Mouse (Mus musculus) forebrain, embryonic 16.5 days (tissue): ENCODE data around the gene Arf6. TPM values are rescaled to one million over a fixed set of nuclear protein-coding genes. Genes with fewer than 3 reads are reported as not detected.

Source experiments
- ATAC-seq: fragments of 200-750 bp; cut with Nextera tagmentation; 2 replicates; pipeline ENCODE4 v1.8.0; 2017; ENCODE audit warnings: mild to moderate bottlenecking, moderate library complexity
- H3K27ac ChIP-seq: fragments of 300-500 bp; sonication (generic); 2 replicates; pipeline ENCODE4 v1.5.1; 2014; ENCODE audit warnings: low read length, control low read depth
- H3K27me3 ChIP-seq: fragments of 300-500 bp; sonication (generic); replicated peaks from 2 replicates; pipeline ENCODE4 v1.6.1; 2014; ENCODE audit warnings: low read length; ENCODE audit not compliant: control insufficient read depth, insufficient read depth
- H3K36me3 ChIP-seq: fragments of 300-500 bp; sonication (generic); 2 replicates; pipeline ENCODE4 v1.6.1; 2014; ENCODE audit not compliant: control insufficient read depth, insufficient read depth
- H3K4me1 ChIP-seq: fragments of 300-500 bp; sonication (generic); replicated peaks from 2 replicates; pipeline ENCODE4 v1.6.1; 2014; ENCODE audit warnings: low read length; ENCODE audit not compliant: control insufficient read depth, insufficient read depth
- H3K4me2 ChIP-seq: fragments of 300-500 bp; sonication (generic); 2 replicates; pipeline ENCODE4 v1.6.1; 2014; ENCODE audit warnings: mild to moderate bottlenecking, low read length, control low read depth
- H3K4me3 ChIP-seq: fragments of 300-500 bp; sonication (generic); replicated peaks from 2 replicates; pipeline ENCODE4 v1.5.1; 2014; ENCODE audit warnings: mild to moderate bottlenecking, low read length, control low read depth
- H3K9ac ChIP-seq: fragments of 300-500 bp; sonication (generic); replicated peaks from 2 replicates; pipeline ENCODE4 v1.6.1; 2014; ENCODE audit warnings: low read depth, low read length, control low read depth
- H3K9me3 ChIP-seq: fragments of 300-500 bp; sonication (generic); 2 replicates; pipeline ENCODE4 v1.6.1; 2016; ENCODE audit warnings: low read length; ENCODE audit not compliant: control insufficient read depth
- WGBS: fragments of 180-500 bp; shearing (Covaris S2); extraction: QIAGEN DNeasy Blood & Tissue Kit; methylation state at CpG from one replicate; pipeline ENCODE4 v1.1.7; 2014; 5-methylcytosine and 5-hydroxymethylcytosine counted together
- polyA plus RNA-seq: library from polyadenylated mRNA; unstranded; fragments of >200 nt; fragmentation: Nextera tagmentation; extraction: Ambion mirVana; gene quantifications from 2 replicates; pipeline ENCODE4 v1.2.1, GENCODE M21; 2015

Arf6 gene
- polyA plus RNA-seq, 1 experiment from 2014 or later: 22.2 TPM

DNA sequence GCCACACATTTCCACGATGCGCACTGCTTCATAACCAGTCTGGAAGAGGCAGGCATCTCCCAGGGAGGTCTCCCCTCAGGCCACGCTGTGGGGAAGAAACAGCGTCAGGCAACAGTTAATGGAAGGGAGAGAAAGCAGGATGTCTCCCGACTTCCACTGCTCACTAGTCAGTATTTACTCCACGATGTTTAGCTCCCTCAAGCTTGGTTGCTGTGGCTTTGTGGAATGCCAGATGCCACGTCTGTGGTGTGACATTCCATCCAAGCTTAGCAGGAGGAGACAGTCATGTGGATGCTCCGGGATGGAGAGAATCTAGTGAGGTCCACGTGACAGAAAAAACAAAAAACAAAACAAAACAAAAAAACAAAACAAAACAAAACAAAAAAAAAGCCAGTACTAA, 30.1 kb downstream of the Arf6 start:
- Histone ChIP-seq H3K4me3 (no peak overlapping the region), H3K9ac (no peak overlapping the region), H3K27me3 (no peaks in the 10 kb centered on the region), H3K27ac (no peak overlapping the region), H3K36me3 (no peaks in the 10 kb centered on the region), H3K4me1 (0 out of 2 replicates have a peak, but pooled peaks cover 4% of the 10 kb centered on the region), H3K4me2 (no peak overlapping the region), H3K9me3 (no peaks in the 10 kb centered on the region)
- no peak for ATAC-seq
- WGBS: 64% methylated on average over 9 of the region's 9 CpGs

DNA sequence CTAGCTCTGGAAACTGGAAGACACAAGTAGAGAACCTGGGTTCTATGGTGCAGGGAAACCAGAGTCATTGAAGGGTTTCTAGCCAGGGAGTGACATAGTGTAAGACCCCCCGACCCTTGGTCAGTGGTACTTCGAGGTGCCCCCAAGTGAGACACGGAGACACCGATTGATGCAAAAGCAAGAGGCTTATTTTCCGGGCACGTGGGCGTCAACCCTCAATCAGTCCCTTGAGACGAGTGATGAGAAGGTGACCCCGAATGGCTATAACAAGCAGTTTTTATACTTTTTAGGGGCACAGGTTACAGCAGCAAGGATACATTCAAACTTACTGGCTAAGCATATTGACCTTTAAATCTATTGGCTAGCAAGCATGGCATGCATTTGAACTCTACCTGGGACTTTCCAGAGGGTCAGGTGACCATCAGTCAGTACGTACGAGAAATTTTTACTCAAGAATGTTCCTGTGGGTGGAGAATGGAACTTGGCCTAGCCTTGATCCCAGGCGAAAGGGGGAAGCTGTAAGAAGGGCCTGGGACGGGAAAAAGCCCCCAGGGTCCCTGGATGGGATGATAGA, 30.7 kb downstream of the Arf6 start:
- Histone ChIP-seq H3K27me3 (no peaks in the 10 kb centered on the region), H3K4me3 (no peak overlapping the region), H3K9ac (no peak overlapping the region), H3K27ac (no peak overlapping the region), H3K4me2 (no peak overlapping the region), H3K4me1 (0 out of 2 replicates have a peak, but pooled peaks cover 4% of the 10 kb centered on the region), H3K36me3 (no peaks in the 10 kb centered on the region), H3K9me3 (no peaks in the 10 kb centered on the region)
- no peak for ATAC-seq
- WGBS: 89% methylated on average over 13 of the region's 13 CpGs

DNA sequence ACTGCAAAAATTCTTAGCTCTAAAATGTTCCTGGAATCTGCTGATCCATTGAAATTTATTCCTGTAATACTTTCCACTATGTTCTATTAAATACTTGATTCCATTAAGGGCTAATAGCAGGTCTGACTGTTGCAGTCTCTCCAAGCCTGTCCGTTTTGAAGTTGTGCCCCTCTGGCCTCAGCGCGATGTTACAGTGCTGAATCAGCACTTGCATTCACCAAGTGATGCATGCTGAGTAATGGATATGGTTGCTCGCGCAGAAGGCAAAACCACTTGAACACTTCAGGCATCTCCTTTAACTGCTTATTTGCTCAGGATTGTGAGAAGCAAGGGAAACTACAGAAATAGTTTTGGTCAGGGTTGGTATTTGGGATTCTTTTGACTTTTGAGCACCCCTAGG, 38.8 kb downstream of the Arf6 start:
- H3K4me1 ChIP-seq: no peaks in the 10 kb centered on the region
- H3K4me2 ChIP-seq: no peak overlapping the region
- no peaks in the 10 kb centered on the region for H3K27me3 ChIP-seq
- no peak overlapping the region for H3K27ac ChIP-seq
- no peaks in the 10 kb centered on the region for H3K9me3 ChIP-seq
- 80% methylated on average over 5 of the region's 5 CpGs for WGBS
- H3K4me3 ChIP-seq: no peak overlapping the region
- no peak overlapping the region for H3K9ac ChIP-seq
- H3K36me3 ChIP-seq: no peaks in the 10 kb centered on the region
- ATAC-seq: no peak

DNA sequence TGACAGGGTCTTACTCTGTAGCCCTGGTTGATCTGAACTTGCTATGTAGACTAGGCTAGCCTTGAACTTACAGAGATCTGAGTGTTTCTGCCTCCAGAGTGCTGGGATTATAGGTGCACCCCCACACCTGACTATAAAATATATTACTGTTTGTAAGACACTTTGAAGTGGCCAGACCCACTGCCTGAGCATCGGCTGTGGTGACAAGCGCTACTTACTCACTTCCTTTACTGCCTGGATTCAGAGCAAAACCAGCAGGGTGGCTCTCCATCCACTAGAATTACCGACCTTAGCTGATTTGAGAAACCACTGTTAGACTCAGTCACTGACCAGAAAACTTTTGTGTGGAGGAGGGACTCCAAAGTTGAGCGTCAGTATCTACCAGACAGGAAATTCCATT, 40.0 kb downstream of the Arf6 start:
- no peaks in the 10 kb centered on the region for H3K9me3 ChIP-seq
- H3K9ac ChIP-seq: no peak overlapping the region
- H3K36me3 ChIP-seq: no peaks in the 10 kb centered on the region
- 71% methylated on average over 4 of the region's 4 CpGs for WGBS
- no peaks in the 10 kb centered on the region for H3K4me1 ChIP-seq
- ATAC-seq: no peak
- H3K4me2 ChIP-seq: no peak overlapping the region
- H3K27ac ChIP-seq: no peak overlapping the region
- H3K4me3 ChIP-seq: no peak overlapping the region
- no peaks in the 10 kb centered on the region for H3K27me3 ChIP-seq

DNA sequence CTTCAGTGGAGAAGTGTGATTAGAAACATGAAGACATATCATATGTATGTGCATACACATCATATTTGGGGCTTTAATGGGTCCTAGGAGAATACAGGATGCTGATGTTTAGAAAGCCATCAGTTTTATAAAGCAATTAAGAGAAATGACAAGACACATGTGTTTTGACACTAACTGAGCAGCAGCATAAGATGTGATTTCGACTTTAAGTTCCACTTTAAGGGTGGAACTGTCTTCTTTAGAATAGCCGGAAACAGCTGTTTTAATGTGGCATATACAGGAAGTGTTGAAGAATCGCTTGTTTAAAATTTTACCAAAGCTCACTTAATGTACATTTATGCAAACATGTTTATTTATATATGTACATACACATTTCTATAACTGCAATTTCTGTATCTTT, 41.4 kb downstream of the Arf6 start:
- Histone ChIP-seq H3K4me2 (no peak overlapping the region), H3K4me1 (0 out of 2 replicates have a peak, but pooled peaks cover 2% of the 10 kb centered on the region), H3K9me3 (no peaks in the 10 kb centered on the region), H3K27ac (no peak overlapping the region), H3K36me3 (no peaks in the 10 kb centered on the region), H3K27me3 (no peaks in the 10 kb centered on the region), H3K4me3 (no peak overlapping the region), H3K9ac (no peak overlapping the region)
- 83% methylated on average over 3 of the region's 3 CpGs for WGBS
- no peak for ATAC-seq

DNA sequence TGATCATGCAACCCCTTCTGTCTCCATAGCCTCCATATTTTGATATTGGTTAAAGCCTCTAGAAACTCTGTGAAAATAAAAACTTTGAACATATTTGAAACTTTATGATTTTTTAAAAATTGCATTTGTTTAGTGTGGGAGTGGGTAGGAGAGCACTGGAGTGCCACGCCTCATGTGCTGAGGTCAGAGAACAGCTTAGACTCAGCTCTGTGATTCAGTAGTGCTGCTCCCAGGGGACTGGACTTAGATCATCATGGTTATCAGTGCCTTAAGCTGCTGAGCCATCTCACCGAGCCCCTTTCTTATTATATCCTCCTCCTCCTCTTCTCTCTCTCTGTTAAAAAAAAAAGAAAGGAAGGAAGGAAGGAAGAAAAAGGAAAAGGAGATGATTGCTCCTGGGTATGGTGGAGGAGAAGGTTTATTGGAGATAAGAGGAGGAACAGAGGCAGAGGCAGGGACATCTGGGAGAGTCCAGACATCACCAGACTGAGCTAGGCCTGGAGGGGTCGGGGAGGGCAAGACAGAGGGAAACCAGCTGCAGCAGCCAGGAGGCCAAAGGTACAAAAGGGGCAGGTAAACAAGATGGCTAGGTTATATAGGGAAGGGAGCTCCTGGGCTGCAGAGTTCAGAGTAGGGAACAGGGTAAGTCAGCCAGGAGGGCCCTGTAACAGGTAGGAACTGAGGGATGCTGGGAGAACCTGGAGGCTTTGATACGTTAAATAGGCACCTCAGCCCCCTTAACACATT, 43.0 kb downstream of the Arf6 start:
- Histone ChIP-seq H3K27me3 (no peaks in the 10 kb centered on the region), H3K4me2 (no peak overlapping the region), H3K36me3 (no peaks in the 10 kb centered on the region), H3K4me1 (0 out of 2 replicates have a peak, but pooled peaks cover 2% of the 10 kb centered on the region), H3K9ac (no peak overlapping the region), H3K27ac (no peak overlapping the region), H3K9me3 (no peaks in the 10 kb centered on the region), H3K4me3 (no peak overlapping the region)
- 74% methylated on average over 4 of the region's 4 CpGs for WGBS
- no peak for ATAC-seq

DNA sequence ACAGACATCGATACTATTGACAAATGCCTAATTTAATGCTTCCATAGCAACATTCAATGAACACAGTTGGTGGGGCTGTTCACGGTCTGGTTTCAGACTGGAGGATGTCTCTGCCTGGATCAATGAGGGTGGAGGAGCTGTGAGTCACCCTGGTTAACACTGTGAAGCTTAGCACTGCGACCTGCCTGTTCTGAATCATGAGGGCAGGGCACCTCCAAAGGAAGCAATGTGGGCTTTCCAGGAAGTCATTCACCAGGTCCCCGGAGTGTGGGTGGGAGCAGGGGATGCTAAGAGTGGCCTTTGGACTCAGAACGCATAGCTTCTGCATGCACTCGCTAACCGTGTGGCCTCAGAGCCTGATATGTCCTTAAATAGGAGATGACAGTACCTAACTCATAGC, 44.8 kb downstream of the Arf6 start:
- Histone ChIP-seq H3K4me3 (no peak overlapping the region), H3K9ac (no peak overlapping the region), H3K36me3 (no peaks in the 10 kb centered on the region), H3K4me1 (0 out of 2 replicates have a peak, but pooled peaks cover 2% of the 10 kb centered on the region), H3K9me3 (no peaks in the 10 kb centered on the region), H3K27ac (no peak overlapping the region), H3K27me3 (no peaks in the 10 kb centered on the region), H3K4me2 (no peak overlapping the region)
- 80% methylated on average over 7 of the region's 7 CpGs for WGBS
- ATAC-seq: no peak

DNA sequence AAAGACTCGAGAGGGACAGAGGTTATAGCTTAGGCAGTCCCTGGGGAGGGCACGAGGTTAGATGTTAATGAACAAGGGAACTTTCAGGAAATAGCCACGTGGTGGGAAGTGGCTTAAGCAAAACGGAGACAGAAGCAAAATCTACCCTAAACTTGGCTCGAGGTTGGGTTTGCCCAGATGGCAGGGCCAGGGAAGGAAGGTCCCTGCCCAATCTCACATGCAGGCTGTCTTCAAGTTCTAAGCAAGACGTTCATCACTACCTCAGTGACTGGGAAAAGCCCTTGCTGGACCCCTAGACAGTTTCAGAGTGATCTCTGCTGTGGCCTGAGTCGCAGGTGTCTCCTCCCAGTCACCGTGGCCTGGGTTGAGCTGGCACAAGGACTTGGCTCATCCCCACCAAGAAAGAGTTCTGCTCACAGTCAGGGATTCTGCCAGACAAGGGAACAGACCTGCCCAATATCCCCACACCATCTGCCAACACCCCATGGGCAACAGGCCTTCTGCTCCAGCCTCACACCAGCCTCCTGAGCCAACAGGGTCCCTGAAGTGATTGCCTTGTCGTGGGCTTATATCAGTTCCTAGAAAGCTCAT, 45.8 kb downstream of the Arf6 start:
- WGBS: 56% methylated on average over 9 of the region's 9 CpGs

DNA sequence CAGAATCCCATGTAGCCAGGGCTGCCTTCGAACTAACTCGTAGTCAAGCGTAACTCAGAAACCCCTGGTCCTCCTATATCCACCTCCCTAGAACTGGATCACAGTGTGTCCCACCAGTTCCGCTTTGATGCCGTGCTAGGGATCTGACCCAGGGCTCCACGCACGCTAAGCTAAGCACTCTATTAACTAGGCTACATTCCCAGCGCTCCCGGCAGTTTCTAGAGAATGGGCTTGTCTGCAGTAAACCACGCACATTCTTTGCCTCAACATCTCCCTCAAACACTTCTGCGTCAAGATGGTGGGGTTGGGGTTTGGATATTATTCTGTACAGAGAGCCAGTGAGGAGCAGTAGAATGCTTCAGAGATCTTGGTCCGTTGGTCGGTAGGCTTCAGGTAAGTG, 46.7 kb downstream of the Arf6 start:
- H3K27me3 ChIP-seq: no peaks in the 10 kb centered on the region
- H3K36me3 ChIP-seq: no peaks in the 10 kb centered on the region
- 94% methylated on average over 13 of the region's 13 CpGs for WGBS
- no peaks in the 10 kb centered on the region; the same call in 1 of the 2 replicates for H3K9me3 ChIP-seq
- 0 out of 2 replicates have a peak, but pooled peaks cover 2% of the 10 kb centered on the region for H3K4me1 ChIP-seq
- no peak overlapping the region for H3K27ac ChIP-seq
- no peak overlapping the region for H3K4me3 ChIP-seq
- no peak for ATAC-seq
- H3K4me2 ChIP-seq: no peak overlapping the region
- H3K9ac ChIP-seq: no peak overlapping the region

More for the DNA sequence above, 45.8 kb downstream of the Arf6 start:
- no peaks in the 10 kb centered on the region for H3K36me3 ChIP-seq
- no peak overlapping the region for H3K4me2 ChIP-seq
- ATAC-seq: no peak
- H3K4me1 ChIP-seq: 0 out of 2 replicates have a peak, but pooled peaks cover 2% of the 10 kb centered on the region
- no peaks in the 10 kb centered on the region; the same call in 1 of the 2 replicates for H3K9me3 ChIP-seq
- no peaks in the 10 kb centered on the region for H3K27me3 ChIP-seq
- no peak overlapping the region for H3K4me3 ChIP-seq
- H3K9ac ChIP-seq: no peak overlapping the region
- H3K27ac ChIP-seq: no peak overlapping the region
